Mouse (Mus musculus) B cell, adult 2 months (primary cell): ENCODE measurements around the gene Hoxa2.

Experiments
- DNase-seq, 2 experiments: peaks; one replicate each; pipeline ENCODE4 v3.0.0; 2022

Gene Hoxa2

GRCm38 (mm10) chr6:52137841-52138535 lies 26.6 kb downstream of the Hoxa2 start:
- DNase-seq = no peak

- no peak for DNase-seq
These were observed 41.0 kb downstream of the Hoxa2 start for GRCm38 (mm10) chr6:52123673-52124072.

- DNase-seq = no peak
These were observed 43.5 kb downstream of the Hoxa2 start for GRCm38 (mm10) chr6:52121173-52121572.

GRCm38 (mm10) chr6:52118903-52119635 lies 45.6 kb downstream of the Hoxa2 start:
- DNase-seq = no peak

GRCm38 (mm10) chr6:52115899-52116298 lies 48.7 kb downstream of the Hoxa2 start:
- DNase-seq = no peak
